Mouse (Mus musculus): ENCODE results near the gene Olfr559.

DNA sequence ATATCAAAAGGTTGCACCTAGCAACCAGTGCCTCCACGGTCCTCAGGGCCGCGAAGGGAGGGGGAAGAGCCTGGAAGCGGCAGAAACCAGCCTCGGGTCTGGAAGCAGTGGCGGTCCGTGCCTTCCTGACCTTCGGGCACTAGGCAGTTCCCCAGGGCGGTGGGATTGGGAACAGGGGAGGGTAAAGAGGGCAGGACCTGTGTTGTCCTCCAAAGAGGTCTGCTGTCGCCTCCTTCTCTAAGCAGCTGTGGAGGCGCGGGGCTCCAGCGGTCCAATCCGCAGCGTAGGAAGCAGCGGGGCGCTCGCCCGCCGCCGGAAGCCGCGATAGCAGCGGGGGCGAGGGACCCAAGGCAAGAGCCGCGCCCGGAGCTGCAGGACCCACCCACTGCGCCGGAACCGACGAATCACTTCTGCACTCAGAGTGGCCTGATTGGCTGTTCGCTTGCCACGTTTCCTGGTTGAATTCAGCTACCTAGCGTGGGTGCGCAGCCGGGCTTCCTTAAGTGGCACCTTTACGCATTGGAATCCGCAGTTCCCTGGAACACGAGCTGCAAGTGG is 40.3 kb downstream of the Olfr559 start, which contains the start of gene Trim68:
- TF ChIP-seq GATA1 (IDR thresholded peaks at IDR 0.05; ENCODE audit: low read length) (no peak), TAL1 (IDR thresholded peaks at IDR 0.05; ENCODE audit: low read length) (no peak)
